Mouse (Mus musculus): ENCODE measurements at regions not wholly inside any gene's neighbourhood (a gene's known extent, or its start where the extent isn't known, plus 50 kb on each side); places are given as distances from the start of the nearest gene placed in this dataset.

- no peak for TF ChIP-seq CTCF (IDR thresholded peaks at IDR 0.05; ENCODE audit: low read depth)
- no peak for TF ChIP-seq EP300 (IDR thresholded peaks at IDR 0.05; ENCODE audit: low read depth)
These were observed 234.0 kb upstream of the Ubash3b start for GRCm38 (mm10) chr9:41395471-41395870.
